Mouse (Mus musculus) liver, adult 2 months (tissue): ENCODE results near the gene Cma2.

ENCODE experiments used
- CTCF ChIP-seq: fragments of 200-500 bp; IDR thresholded peaks from 2 replicates; pipeline ENCODE4 v1.5.1; 2011; ENCODE audit warnings: low read depth, low read length, control low read depth
- POLR2A ChIP-seq: fragments of 200-500 bp; IDR thresholded peaks from 2 replicates; pipeline ENCODE4 v1.6.1; 2011; ENCODE audit warnings: low read length, control low read depth; ENCODE audit not compliant: insufficient read depth; ENCODE audit errors: extremely low read depth

- no peak for TF ChIP-seq CTCF
- no peak for TF ChIP-seq POLR2A
These were observed 4.4 kb upstream of the Cma2 start for GRCm38 (mm10) chr14:55946269-55946969.
